Comparison of ENCODE assay signal across 8 mouse cellular contexts in the genomic region with DNA sequence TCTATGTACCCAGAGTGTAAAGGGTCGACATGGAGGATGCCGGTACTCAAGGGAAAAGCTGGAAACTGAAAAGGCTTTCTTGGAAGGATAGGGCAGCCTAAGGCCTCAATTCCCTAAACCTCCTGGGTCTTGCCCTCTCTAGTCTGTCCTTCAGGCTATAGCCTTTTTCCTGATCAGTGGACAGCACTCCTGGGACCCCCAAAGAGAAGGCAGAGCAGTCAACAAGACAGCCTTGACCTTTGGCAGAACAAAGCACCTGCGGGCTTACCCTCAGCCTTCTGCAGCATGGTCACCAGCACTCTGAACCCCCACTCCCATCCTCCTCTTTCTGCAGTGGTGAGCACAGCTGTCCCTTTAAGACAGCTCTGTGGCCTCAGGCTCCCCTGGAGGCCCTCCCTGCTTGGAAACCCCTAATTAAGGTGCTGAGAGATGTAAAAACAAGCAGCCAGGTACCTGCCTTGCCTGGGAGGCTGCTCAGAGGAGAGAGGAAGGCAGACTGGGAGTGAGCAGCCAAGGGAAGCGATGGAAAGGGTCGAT. TPM values are rescaled to one million over a fixed set of nuclear protein-coding genes. Genes with fewer than 3 reads are reported as not detected.
DNase-seq lines count a peak whose midpoint lies in the region; ATAC-seq lines count a peak whose summit lies in the region.

A gene (minus strand): TSS at position 337 of the 537 bp plus-strand sequence.

- H3K4me1 ChIP-seq in hindbrain, embryonic 15.5 days (replicated peaks) = peaks cover 49% of the 10 kb centered on the region
- H3K4me1 ChIP-seq in liver, embryonic 16.5 days (ENCODE audit: control insufficient read depth, low read depth, low read length) = peaks cover 39% of the 10 kb centered on the region

- H3K9ac ChIP-seq in hindbrain, embryonic 15.5 days = peak within 1 kb of the TSS; percentile 55
- peak within 1 kb of the TSS; percentile 68 for H3K9ac ChIP-seq in liver, embryonic 16.5 days (ENCODE audit: low read depth, low read length)

- peak within 1 kb of the TSS; percentile 85 for H3K4me3 ChIP-seq in hindbrain, embryonic 15.5 days
- H3K4me3 ChIP-seq in liver, embryonic 16.5 days (ENCODE audit: low read depth, low read length) = peak within 1 kb of the TSS; percentile 85

- WGBS in hindbrain, embryonic 15.5 days = 54% methylated on average over 5 of the region's 5 CpGs
- WGBS in liver, embryonic 16.5 days (ENCODE audit: insufficient replicate concordance) = 46% methylated on average over 5 of the region's 5 CpGs

- no peaks in the 10 kb centered on the region for H3K9me3 ChIP-seq in hindbrain, embryonic 15.5 days
- H3K9me3 ChIP-seq in liver, embryonic 16.5 days (replicated peaks; ENCODE audit: control insufficient read depth, low read length) = no peaks in the 10 kb centered on the region

- H3K36me3 ChIP-seq in hindbrain, embryonic 15.5 days = no peaks in the 10 kb centered on the region
- H3K36me3 ChIP-seq in liver, embryonic 16.5 days (ENCODE audit: control insufficient read depth, insufficient read depth) = no peaks in the 10 kb centered on the region

- peaks cover 25% of the 10 kb centered on the region for H3K27me3 ChIP-seq in hindbrain, embryonic 15.5 days
- peaks cover 42% of the 10 kb centered on the region for H3K27me3 ChIP-seq in liver, embryonic 16.5 days (ENCODE audit: control insufficient read depth, insufficient read depth, low read depth, low read length)

- 0 out of 2 replicates have a peak within 1 kb of the TSS, but pooled peaks have one; percentile 30 for H3K27ac ChIP-seq in hindbrain, embryonic 15.5 days (replicated peaks)
- H3K27ac ChIP-seq in liver, embryonic 16.5 days (ENCODE audit: low read length) = peak within 1 kb of the TSS; percentile 67

- ATAC-seq in hindbrain, embryonic 15.5 days (ENCODE audit: low FRiP score, low read depth) = no peak
- ATAC-seq in liver, embryonic 16.5 days (ENCODE audit: low read depth) = no peak

- DNase-seq in frontal cortex, adult 2 months (ENCODE audit: extremely low spot score in 1 of 2, low spot score in 1 of 2) = no peak
- no peak for DNase-seq in frontal cortex, postnatal 10 days (ENCODE audit: low spot score in 2 of 2)
- no peak for DNase-seq in thymus, postnatal 0 days (ENCODE audit: low spot score)
- DNase-seq in thymus, postnatal 10 days (ENCODE audit: low spot score in 2 of 2) = no peak
- DNase-seq in T-cell, adult 2 months (ENCODE audit: low spot score) = no peak
- DNase-seq in right cerebral cortex, postnatal 25 days = no peak

- peak within 1 kb of the TSS; percentile 92 for H3K4me2 ChIP-seq in hindbrain, embryonic 15.5 days
- peak within 1 kb of the TSS; percentile 89 for H3K4me2 ChIP-seq in liver, embryonic 16.5 days (ENCODE audit: low read depth, low read length)

RNA-seq across cellular contexts. Expression of the gene that starts here (rescaled TPM):
- polyA plus RNA-seq in frontal cortex, adult 2 months (2012; rRNA removed) = 21.2 and 22.2 TPM in 2 replicates
- polyA plus RNA-seq in thymus, postnatal 0 days (2015; fragmentation: Nextera tagmentation; extraction: Ambion mirVana) = 14.0 and 14.1 TPM in 2 replicates
- 14.0 and 15.9 TPM in 2 replicates for polyA plus RNA-seq in hindbrain, embryonic 15.5 days (2015; fragmentation: Nextera tagmentation; extraction: Ambion mirVana)
- 9.1 and 10.6 TPM in 2 replicates for polyA plus RNA-seq in liver, embryonic 16.5 days (2015; fragmentation: Nextera tagmentation; extraction: Ambion mirVana)
